Mouse (Mus musculus) spleen, embryonic (tissue): ENCODE data around the gene Magi2.

ENCODE experiments used
- CTCF ChIA-PET: fragments of 350-600 bp; sonication (Branson Sonifier 250); formaldehyde crosslinking; loops from one replicate; lab custom pipeline; 2022; lab: Charles Lee

The Magi2 gene

DNA sequence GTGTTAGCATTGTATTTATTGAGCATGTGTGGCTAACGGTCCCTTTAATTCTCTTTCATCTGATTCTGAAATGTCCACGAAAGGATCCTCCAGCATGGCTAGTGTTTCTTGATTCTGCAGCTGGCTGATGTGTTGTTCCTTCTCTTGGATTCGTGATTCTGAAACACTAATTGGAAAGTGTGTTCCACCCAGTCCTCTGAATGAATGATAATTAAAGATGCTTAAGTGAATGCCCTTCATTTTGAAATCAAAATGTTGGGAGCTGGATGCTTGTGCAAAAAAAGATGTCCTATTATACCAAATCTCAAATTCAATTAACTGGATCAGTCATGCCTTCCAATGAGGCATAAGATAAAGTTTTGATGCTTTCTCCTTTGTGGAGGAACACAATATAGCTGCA, 1132.2 kb downstream of the Magi2 start:
- CTCF ChIA-PET = no interaction called here

DNA sequence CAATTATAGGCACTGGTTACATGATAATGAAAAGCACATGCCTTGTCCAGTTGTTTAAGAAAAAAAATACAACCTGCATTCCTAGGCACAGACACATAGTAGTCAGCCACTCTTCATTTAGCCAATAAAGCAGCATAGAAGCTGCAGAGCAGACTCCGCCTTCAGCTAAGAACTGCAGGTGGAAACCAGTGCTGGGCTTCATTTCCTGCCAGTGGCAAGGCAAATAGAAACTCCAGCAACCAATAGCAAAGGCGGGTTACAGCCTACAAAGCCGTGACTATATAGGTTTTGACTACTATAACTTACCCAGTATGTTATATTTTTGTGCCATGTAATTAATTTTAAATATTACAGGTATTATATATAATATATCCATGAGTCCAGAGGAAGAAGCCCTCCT, 1135.3 kb downstream of the Magi2 start:
- CTCF ChIA-PET = no interaction called here

DNA sequence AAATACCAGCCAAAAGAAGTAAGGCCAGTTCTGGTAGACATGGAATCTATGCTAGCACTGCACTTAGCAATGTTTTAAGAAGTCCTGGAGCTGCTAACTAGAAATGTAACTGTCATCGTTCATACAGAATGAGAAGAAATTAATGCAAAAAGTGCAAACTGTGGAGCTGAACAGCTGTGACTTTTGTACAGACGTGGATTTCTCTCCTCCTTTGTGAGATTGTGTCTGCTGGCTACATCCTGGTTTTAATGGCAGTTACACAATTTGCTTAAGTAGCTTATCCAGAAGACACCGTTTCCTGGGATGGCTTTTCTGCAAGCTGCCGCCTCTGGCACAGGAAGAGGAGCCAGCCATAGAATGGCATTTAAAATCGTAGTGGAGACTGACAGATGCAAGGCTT, 1136.4 kb downstream of the Magi2 start:
- CTCF ChIA-PET = no interaction called here

DNA sequence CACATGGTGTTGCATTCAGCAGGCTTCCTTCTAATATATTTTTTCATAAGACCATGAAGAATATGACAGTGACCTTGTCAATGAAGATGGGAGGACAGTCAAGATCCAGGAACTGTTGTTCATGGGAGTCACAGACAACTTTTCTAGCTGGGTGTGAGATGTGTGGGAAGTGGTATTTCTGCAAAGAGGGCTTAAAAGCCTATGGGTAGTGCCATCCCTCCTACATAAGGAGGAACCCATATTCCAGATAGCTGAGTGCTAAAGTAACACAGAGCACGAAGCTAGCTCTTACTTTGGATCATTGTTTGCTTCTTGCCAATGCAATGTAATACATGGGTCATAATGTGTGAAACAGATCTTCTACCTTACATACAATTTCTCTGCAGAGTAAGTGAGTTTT, 1146.8 kb downstream of the Magi2 start:
- CTCF ChIA-PET = no interaction called here

DNA sequence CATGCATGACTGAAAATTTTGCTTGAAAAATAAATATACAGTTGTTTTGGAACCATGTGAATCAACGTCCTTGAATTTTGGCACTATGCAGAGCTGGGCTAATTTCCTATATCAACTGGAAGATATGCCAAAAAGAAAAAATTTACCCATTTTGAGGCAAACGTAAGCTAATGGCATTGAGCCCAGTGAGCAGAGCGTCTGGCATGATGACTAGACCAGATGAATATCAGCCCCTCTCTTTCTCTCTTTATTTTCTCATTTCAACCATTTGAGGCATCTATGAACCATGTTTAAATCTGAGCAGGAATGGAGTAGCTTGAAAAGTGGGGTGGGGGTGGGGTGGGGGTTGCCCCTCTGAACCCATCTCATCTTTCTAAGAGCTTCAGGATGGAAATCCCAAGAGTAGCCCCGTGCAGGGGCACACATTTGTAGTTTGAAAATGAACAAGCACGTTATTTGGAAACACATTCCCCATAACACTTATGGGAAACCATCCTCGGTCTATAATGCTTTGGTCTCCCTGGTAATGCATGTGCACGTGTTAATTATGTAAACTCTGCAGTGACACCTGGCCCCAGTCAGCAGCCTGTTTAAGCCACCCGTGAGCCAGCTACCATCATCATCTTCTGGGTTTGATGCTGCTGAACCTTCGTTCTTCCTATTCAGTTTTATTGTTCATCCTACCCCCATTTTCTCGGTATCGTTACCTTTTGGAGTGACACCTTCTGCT, 1151.4 kb downstream of the Magi2 start:
- CTCF ChIA-PET = no interaction called here

DNA sequence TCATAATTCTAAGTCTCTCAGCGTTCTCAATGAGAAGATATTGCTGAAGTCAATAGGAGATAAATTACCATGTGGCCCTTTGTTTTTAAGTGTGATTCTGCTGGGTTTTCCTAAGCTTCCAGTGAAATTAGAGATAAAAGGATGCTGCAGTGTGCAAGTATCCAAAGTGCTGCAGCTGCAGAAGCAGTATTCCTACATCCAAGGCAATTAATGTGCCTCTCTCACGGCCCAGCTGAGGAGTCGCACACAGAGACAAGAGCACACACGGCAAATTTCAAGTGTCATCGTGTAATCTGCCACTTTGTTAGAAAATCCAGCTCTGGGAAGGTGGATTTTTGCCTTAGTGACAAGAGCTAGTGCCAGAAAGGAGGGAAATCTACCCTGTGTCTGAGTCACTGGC, 1177.7 kb downstream of the Magi2 start:
- CTCF ChIA-PET = no interaction called here

DNA sequence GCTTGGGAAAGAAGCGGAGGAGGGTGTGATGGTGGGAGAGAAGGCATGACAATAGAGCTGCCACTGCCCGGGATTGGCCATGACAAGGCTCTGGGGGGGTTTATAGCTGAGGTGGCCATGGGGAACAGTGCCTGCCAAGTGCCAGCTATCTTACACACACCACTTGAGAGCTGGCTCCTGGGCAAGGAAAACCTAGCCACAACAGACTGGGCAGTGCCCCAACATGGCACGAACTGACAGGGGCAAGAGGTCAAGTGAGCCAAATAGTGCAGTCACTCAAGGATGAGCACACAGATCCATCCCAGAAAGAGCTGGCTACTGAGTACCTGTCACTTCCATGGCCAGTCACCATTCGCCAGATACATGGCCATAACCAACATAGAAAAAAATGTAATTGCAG, 1179.8 kb downstream of the Magi2 start:
- CTCF ChIA-PET = no interaction called here

DNA sequence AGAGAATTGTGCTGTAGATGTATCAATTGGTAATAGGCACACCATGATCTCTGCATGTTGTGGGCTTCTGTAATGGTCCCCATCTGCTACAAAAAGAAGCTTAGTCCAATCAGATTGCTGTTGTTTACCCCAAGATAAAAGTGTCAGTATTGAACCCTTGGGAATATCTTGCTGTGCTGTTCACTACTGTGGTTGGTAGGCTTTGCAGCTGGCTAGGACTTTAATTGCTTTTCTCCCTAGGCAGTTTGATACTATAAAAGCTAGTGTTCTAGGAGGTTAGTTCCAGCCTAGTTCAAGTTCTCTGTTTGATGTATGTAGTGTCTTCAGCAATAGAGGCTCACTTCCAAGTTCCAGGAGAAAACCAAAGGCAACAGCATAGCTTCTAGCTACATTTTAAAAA, 1188.5 kb downstream of the Magi2 start:
- CTCF ChIA-PET = no interaction called here

DNA sequence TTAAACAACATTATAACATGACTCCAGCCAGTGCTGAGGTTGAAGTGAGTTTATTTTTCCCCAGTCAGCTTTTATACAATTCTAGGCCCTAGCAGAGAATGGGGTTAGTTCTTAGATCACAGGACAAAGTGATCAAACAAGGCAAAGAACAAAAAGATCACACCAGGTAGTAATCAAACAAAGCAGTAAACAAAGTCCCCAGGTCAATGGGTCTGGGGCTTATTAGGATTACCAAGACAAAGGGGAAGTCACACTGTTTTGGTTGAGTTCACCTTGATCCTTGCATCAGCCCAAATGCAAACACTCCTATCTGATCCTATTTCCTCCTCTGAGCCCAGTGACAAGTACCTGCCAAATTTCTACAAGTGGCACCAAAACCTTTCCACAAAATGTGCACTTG, 1190.5 kb downstream of the Magi2 start:
- CTCF ChIA-PET = no interaction called here

DNA sequence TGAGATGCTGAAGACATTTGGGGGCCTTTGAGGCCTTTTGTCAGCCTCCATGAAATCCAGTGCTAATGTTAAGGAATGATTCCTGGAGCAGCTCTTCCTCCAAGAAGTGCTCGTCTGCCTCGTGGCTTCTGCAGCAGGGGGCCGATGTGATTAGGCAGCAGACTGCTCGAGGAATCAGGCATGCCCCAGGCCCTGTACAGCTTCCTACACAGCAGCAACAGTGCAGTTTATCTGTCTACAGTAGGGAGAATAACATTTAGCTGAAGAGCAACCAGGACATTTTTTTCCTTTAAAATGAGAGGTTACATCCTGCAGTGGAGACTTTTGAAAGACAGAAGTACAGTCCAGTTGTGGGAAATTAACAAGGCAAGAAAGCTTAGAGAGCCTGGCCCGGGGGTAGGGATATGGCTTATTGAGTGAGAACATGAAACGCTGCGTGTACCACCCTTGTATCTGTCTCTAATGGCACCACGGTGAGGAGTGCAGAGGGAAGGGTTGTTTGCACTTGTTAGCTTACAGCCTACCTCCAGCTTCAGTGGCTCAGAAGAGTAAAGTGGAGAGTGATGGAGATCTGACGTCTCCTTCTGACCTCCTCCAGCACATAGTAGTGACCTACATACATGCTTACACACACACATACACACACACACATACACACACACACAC, 1205.4 kb downstream of the Magi2 start:
- CTCF ChIA-PET = no interaction called here

DNA sequence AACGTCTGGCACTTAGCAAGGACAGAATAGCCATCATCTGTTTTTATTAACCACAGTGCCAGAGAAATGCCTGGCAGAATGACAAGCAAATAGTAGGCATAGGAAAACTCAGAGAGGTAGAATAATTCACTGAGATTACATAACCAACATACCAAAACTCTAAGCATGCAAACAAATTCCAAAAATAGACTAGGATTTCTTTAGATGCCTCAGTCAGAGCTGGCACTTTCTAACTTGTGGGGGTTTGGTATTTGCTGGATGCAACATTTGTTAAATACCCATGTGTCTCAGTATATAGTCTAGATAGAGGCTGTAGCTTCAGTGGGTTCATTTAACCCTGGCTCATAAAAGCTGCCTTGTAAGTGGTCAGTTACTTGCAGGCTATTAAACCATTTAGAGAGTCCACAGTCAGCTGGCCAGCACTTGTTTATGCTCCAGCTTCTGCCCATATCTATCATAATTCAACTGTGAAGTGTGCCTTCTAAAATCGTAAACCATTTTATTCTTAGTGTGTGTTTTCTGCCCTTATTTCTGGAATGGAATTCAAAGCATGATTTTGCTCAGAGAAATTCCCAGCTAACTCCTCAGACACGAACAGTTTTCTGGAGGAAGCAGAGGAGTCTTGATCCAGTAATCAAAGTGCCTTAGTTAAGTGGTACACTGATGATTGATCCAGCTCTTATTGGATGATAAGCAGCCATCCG, 1219.8 kb downstream of the Magi2 start:
- CTCF ChIA-PET = no interaction called here

DNA sequence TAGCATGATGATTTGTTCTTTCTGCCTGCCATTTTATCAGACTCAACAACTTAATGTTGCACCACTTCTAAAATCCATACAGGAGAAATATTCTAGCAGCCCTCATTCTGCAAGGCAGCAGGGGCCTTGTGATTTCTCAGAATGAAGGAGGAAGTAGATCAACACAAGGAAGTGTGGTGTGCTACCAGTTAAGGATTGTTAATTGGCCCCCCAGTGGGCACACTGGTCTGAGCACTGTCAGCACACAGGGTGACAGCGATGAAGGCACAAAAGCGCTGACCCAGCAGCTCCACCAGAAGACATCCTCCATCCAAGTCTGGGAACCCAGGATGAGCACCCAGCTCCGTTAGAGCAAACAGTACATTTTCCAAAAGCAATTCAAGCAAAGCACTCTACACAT, 1229.3 kb downstream of the Magi2 start:
- CTCF ChIA-PET = no interaction called here

DNA sequence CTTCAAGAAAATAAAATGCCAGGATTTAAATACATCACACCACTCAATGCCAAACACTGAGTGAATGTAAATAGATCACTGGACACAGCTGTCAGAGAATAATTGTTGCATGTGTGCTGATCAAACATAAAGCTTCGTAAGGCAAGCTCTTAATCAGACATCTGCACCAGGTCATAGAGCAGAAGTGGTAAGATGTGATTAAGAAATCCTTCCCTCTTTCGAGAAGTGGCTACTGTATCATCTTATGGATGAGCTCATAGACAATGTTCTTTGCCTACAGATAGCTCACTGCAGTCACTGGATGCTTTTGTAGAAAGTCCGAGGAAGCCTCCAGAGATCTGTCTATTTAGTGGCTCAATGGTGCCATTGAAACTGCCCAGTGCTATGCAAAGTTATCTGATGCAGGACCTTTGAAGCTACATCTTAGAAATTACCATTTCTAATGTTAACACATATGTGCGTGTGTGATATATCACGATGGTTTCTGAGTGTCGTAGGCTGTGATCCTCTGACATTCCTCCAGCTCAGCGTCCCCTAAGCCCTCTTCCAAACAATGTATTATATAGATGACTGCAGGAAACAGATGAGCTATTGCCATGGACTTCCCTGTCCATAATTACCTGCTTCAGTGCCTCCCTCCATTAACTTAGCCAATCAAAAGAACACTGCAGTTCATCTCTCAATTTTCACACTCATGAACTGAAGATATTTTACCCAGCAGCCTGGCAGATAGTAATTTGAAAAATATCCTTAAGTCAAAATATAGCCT, 1231.1 kb downstream of the Magi2 start:
- CTCF ChIA-PET = no interaction called here

DNA sequence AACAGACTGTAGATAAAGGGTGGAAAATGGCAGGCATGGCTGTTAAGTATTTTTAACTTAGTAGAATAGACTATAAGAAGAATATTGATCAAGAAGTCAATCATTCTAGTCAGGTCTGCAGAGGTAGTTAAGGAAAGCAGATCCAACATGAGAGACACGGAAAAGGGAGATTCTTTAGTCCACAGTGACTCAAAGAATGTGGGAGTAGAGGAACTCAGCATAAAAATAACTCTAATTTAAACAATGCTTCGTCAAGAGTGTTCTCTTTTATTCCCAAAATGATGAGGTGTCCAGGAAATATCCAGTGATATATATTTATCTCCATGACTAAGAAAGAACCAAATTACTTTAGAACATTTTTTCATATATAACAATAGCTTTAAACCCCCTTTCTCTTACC, 1234.9 kb downstream of the Magi2 start:
- CTCF ChIA-PET = no interaction called here

DNA sequence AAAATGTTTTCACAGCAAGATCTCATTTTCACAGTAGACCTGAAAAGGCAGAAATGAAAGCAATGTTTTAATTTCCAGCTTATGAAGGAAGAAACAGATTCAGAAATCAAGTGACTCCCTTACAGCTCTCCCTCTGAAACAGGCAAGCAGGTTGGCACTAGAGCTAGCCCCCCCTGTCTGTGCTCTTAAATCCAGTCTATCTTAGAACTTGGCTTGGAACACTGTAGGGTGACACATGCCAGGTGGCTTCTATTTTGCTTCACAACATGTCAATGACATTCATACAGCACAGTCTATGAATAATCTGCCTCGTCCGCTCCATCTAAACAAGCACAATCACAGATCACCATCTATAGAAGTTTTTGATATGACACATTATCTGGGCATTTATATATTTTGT, 1235.5 kb downstream of the Magi2 start:
- CTCF ChIA-PET = no interaction called here

DNA sequence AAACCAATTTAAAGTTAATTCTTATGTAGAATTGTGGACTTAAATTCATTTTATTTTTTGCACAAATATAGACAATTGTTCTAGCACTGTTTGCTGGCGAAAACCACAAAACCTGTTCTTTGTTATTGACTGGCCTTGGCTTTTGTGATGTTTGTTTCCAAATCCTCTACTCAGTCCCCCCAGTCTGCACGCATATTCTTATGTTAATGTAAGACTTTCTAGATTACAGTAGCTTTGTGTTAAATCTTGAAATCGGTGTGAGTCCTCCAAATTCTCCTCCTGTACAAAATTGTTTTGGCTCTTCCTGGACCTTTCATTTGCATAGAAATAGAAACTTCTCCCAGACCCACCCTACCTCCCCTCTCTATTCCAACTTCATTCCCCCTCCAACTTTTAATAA, 1242.9 kb downstream of the Magi2 start:
- CTCF ChIA-PET = no interaction called here

DNA sequence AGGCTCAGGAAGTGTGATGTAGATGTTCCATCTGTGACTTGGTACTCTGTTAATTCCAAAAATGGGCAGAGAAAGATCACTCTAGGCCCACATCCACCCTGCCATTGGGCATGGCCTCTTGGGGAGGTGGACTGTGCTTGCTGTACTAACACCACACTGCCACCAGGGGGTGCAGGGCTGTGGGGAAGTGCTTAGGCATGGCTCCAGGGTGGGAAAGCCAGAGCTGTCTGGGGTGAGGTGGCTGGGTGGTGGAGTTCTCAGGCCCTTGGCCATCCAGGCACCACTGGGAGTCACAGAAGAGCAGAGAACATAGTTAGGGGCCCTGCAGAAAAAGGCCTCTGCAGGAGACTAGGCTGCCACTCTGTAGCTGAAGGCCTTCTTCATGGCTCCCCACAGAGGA, 1243.6 kb downstream of the Magi2 start:
- CTCF ChIA-PET = no interaction called here

DNA sequence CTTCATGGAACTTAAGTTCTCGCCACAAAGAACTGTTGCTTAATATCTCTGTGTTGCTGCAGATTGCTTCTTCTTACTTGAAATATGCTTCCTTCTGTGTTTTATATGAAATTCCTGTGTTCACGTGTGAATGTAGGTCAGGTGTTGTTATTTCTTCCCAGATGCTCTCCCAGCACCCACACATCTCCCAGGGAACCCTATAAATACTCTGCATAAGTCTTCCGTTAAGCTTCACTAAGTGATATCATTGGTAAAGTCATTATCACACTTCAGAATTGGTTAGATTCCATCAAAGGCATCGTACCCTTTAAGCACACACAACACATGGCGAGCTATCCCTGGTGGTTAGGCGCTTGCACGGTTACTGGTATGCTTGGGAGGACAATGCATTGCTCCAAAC, 1257.7 kb downstream of the Magi2 start:
- CTCF ChIA-PET = no interaction called here

DNA sequence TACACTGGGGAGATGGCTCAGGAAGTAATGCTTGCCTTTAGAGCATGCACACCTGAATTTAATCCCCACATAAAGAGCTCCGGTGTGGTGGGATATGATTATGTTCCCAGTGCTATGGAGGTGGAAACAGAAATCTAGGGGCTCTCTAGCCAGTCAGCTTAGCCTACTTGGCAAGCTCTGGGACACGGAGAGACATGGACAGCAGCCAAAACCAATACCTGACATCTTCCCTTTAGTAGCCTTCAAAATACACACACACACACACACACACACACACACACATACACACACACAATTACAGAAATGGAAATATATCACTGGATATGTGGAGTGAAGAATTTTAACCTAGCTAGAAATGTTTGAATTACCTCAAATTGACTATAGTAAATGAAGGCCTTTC, 1265.1 kb downstream of the Magi2 start:
- CTCF ChIA-PET = no interaction called here

DNA sequence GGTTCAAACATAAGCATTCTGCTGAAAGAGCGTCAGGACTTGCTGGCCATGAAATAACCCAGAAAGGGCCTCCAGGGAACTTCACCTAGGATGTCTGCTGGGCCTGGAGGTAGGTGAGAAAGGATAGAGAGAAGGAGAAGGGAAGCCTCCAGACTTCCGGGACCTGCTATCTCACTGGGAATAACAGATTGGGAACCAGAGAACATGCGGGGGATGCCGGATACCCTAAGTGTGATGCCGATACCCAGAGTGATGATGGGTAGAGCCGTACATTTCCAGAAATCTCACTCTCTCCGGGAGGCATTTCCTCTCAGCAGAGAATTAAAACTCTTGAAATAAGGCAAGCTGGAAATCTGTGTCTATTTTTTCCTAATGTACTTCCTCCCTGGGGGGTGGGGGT, 1265.8 kb downstream of the Magi2 start:
- CTCF ChIA-PET = no interaction called here

DNA sequence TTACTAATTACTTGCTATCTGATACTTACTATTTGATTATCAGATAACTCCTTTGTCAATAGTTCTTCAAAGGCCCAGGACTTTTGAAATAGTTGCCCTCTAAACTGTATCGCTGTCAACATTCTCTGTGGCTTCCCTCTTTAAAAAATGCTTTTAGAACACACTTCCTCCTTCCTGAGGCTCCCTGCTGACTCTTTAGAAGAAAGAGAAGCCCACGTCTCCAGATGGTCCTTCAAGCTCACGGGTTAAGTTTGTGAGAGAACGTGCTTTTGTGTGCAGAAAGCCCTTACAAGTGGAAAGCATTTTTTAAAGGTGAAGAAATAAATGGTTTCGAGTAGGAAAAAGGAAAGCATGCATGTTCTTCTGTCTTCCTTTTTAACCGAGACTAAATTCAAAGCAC, 1267.2 kb downstream of the Magi2 start:
- CTCF ChIA-PET = no interaction called here

DNA sequence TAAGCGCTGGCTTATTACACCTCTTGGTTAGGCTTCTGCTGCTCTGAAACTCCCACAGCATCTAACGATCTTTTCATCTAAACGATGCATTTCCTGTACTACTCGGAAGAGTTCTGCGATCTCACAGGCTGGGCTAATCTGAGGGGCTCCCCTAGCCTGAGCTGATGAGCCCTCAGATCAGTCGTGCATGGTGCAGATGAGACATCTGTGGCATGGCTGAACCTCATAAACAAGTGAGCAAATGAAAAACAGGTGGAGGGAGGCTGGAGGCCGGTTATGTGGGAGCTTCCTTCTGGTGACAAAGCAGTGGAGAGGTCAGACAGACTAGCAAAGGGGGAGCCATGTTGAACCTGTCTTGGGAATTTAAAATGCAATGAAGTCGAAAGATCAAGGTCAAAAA, 1270.1 kb downstream of the Magi2 start:
- CTCF ChIA-PET = no interaction called here
